Mouse (Mus musculus): ENCODE results near the gene Pold3. TPM values are rescaled to one million over a fixed set of nuclear protein-coding genes. Genes with fewer than 3 reads are reported as not detected.

Pold3 gene
- polyA plus RNA-seq (2016; fragmentation: Nextera tagmentation; extraction: Ambion mirVana): 70.7 and 107 TPM in 2 replicates

GRCm38 (mm10) chr7:100121376-100121789 is at the start of gene Pold3:
Pold3 (minus strand) TSS chr7:100121565.
- peak; percentile 100 for DNase-seq (ENCODE audit: low spot score)
- WGBS: 0% methylated on average over 33 of the region's 33 CpGs
- no peaks in the 10 kb centered on the region for H3K27me3 ChIP-seq (ENCODE audit: insufficient read depth, poor library complexity, severe bottlenecking)

GRCm38 (mm10) chr7:100170756-100171155 is 49.4 kb upstream of the Pold3 start:
- DNase-seq (ENCODE audit: low spot score): no peak
- WGBS: 59% methylated on average over 4 of the region's 4 CpGs
- Histone ChIP-seq H3K27ac (no peak overlapping the region), H3K4me3 (no peak overlapping the region), H3K4me1 (replicated peaks) (no peaks in the 10 kb centered on the region), H3K36me3 (no peaks in the 10 kb centered on the region), H3K27me3 (ENCODE audit: insufficient read depth, poor library complexity, severe bottlenecking) (peaks cover 9% of the 10 kb centered on the region; the same call in 1 of the 2 replicates), H3K9me3 (no peaks in the 10 kb centered on the region)

More at GRCm38 (mm10) chr7:100121376-100121789, at the start of gene Pold3:
- Histone ChIP-seq H3K9me3 (no peaks in the 10 kb centered on the region), H3K4me1 (replicated peaks) (peaks cover 34% of the 10 kb centered on the region), H3K27ac (peak within 1 kb of the TSS; percentile 95), H3K4me3 (peak within 1 kb of the TSS; percentile 86), H3K36me3 (peaks cover 36% of the 10 kb centered on the region)

- H3K27ac ChIP-seq: no peak overlapping the region
- H3K9me3 ChIP-seq: no peaks in the 10 kb centered on the region
- peaks cover 2% of the 10 kb centered on the region; the same call in 1 of the 2 replicates for H3K27me3 ChIP-seq (ENCODE audit: insufficient read depth, poor library complexity, severe bottlenecking)
- H3K36me3 ChIP-seq: no peaks in the 10 kb centered on the region
- H3K4me1 ChIP-seq (replicated peaks): no peaks in the 10 kb centered on the region
- H3K4me3 ChIP-seq: no peak overlapping the region
- no peak for DNase-seq (ENCODE audit: low spot score)
- WGBS: 83% methylated on average over 11 of the region's 11 CpGs
Observed at GRCm38 (mm10) chr7:100168654-100169053, 47.3 kb upstream of the Pold3 start.

- Histone ChIP-seq H3K4me1 (replicated peaks) (peaks cover 15% of the 10 kb centered on the region), H3K9me3 (no peaks in the 10 kb centered on the region), H3K4me3 (no peak overlapping the region), H3K27ac (no peak overlapping the region), H3K27me3 (ENCODE audit: insufficient read depth, poor library complexity, severe bottlenecking) (peaks cover under 1% of the 10 kb centered on the region; the same call in 1 of the 2 replicates), H3K36me3 (no peaks in the 10 kb centered on the region)
- no peak for DNase-seq (ENCODE audit: low spot score)
- WGBS: 93% methylated on average over 4 of the region's 4 CpGs
Observed at GRCm38 (mm10) chr7:100163506-100163905, 42.1 kb upstream of the Pold3 start.

GRCm38 (mm10) chr7:100160006-100160405 is 38.6 kb upstream of the Pold3 start:
- no peaks in the 10 kb centered on the region for H3K36me3 ChIP-seq
- no peak for DNase-seq (ENCODE audit: low spot score)
- H3K27me3 ChIP-seq (ENCODE audit: insufficient read depth, poor library complexity, severe bottlenecking): peaks cover 14% of the 10 kb centered on the region
- 74% methylated on average over 7 of the region's 7 CpGs for WGBS
- H3K9me3 ChIP-seq: no peaks in the 10 kb centered on the region
- peaks cover 15% of the 10 kb centered on the region for H3K4me1 ChIP-seq (replicated peaks)
- H3K4me3 ChIP-seq: peak overlapping the region; percentile 83
- peak overlapping the region; percentile 98 for H3K27ac ChIP-seq

- Histone ChIP-seq H3K27ac (peak within 1 kb of the TSS; percentile 98), H3K4me3 (peak within 1 kb of the TSS; percentile 83), H3K4me1 (replicated peaks) (peaks cover 15% of the 10 kb centered on the region), H3K27me3 (ENCODE audit: insufficient read depth, poor library complexity, severe bottlenecking) (peaks cover 14% of the 10 kb centered on the region), H3K9me3 (no peaks in the 10 kb centered on the region), H3K36me3 (no peaks in the 10 kb centered on the region)
- DNase-seq (ENCODE audit: low spot score): peak; percentile 91
- under 1% methylated on average over 78 of the region's 78 CpGs for whole genome bisulfite sequencing
Observed at GRCm38 (mm10) chr7:100159105-100159841, 37.9 kb upstream of the Pold3 start, which contains the start of gene Lipt2. Lipt2 (plus strand) TSS chr7:100159277.

GRCm38 (mm10) chr7:100157669-100158068 is 36.3 kb upstream of the Pold3 start:
- DNase-seq (ENCODE audit: low spot score): no peak
- Histone ChIP-seq H3K36me3 (no peaks in the 10 kb centered on the region), H3K9me3 (no peaks in the 10 kb centered on the region), H3K27me3 (ENCODE audit: insufficient read depth, poor library complexity, severe bottlenecking) (peaks cover 14% of the 10 kb centered on the region), H3K4me3 (no peak overlapping the region), H3K27ac (no peak overlapping the region), H3K4me1 (replicated peaks) (peaks cover 15% of the 10 kb centered on the region)
- 82% methylated on average over 4 of the region's 4 CpGs for WGBS

- no peak overlapping the region for H3K4me3 ChIP-seq
- no peak for DNase-seq (ENCODE audit: low spot score)
- H3K36me3 ChIP-seq: no peaks in the 10 kb centered on the region
- WGBS: 82% methylated on average over 11 of the region's 11 CpGs
- no peaks in the 10 kb centered on the region for H3K9me3 ChIP-seq
- no peaks in the 10 kb centered on the region for H3K27me3 ChIP-seq (ENCODE audit: insufficient read depth, poor library complexity, severe bottlenecking)
- no peaks in the 10 kb centered on the region; the same call in 1 of the 2 replicates for H3K4me1 ChIP-seq (replicated peaks)
- H3K27ac ChIP-seq: no peak overlapping the region
Observed at GRCm38 (mm10) chr7:100150626-100151025, 29.3 kb upstream of the Pold3 start.

GRCm38 (mm10) chr7:100150086-100150485 is 28.7 kb upstream of the Pold3 start:
- 61% methylated on average over 10 of the region's 10 CpGs for WGBS
- Histone ChIP-seq H3K4me1 (replicated peaks) (no peaks in the 10 kb centered on the region; the same call in 1 of the 2 replicates), H3K9me3 (no peaks in the 10 kb centered on the region), H3K36me3 (no peaks in the 10 kb centered on the region), H3K27me3 (ENCODE audit: insufficient read depth, poor library complexity, severe bottlenecking) (no peaks in the 10 kb centered on the region), H3K4me3 (no peak overlapping the region), H3K27ac (no peak overlapping the region)
- DNase-seq (ENCODE audit: low spot score): no peak

GRCm38 (mm10) chr7:100148586-100148985 is 27.2 kb upstream of the Pold3 start:
- DNase-seq (ENCODE audit: low spot score): no peak
- no peaks in the 10 kb centered on the region for H3K36me3 ChIP-seq
- H3K4me1 ChIP-seq (replicated peaks): no peaks in the 10 kb centered on the region; the same call in 1 of the 2 replicates
- 89% methylated on average over 4 of the region's 4 CpGs for WGBS
- H3K27me3 ChIP-seq (ENCODE audit: insufficient read depth, poor library complexity, severe bottlenecking): no peaks in the 10 kb centered on the region
- H3K27ac ChIP-seq: no peak overlapping the region
- H3K4me3 ChIP-seq: no peak overlapping the region
- no peaks in the 10 kb centered on the region for H3K9me3 ChIP-seq

GRCm38 (mm10) chr7:100140591-100140990 is 19.2 kb upstream of the Pold3 start:
- no peak overlapping the region for H3K4me3 ChIP-seq
- H3K27ac ChIP-seq: no peak overlapping the region
- DNase-seq (ENCODE audit: low spot score): no peak
- H3K36me3 ChIP-seq: no peaks in the 10 kb centered on the region
- 0 out of 2 replicates have a peak, but pooled peaks cover 4% of the 10 kb centered on the region for H3K9me3 ChIP-seq
- no peaks in the 10 kb centered on the region for H3K4me1 ChIP-seq (replicated peaks)
- no peaks in the 10 kb centered on the region for H3K27me3 ChIP-seq (ENCODE audit: insufficient read depth, poor library complexity, severe bottlenecking)
- WGBS: 68% methylated on average over 1 of the region's 1 CpGs

- 95% methylated on average over 4 of the region's 4 CpGs for WGBS
- no peaks in the 10 kb centered on the region for H3K27me3 ChIP-seq (ENCODE audit: insufficient read depth, poor library complexity, severe bottlenecking)
- H3K36me3 ChIP-seq: no peaks in the 10 kb centered on the region
- no peaks in the 10 kb centered on the region for H3K4me1 ChIP-seq (replicated peaks)
- no peak overlapping the region for H3K4me3 ChIP-seq
- no peak overlapping the region for H3K27ac ChIP-seq
- H3K9me3 ChIP-seq: 0 out of 2 replicates have a peak, but pooled peaks cover 4% of the 10 kb centered on the region
- DNase-seq (ENCODE audit: low spot score): no peak
Observed at GRCm38 (mm10) chr7:100138075-100138474, 16.7 kb upstream of the Pold3 start.

- Histone ChIP-seq H3K27me3 (ENCODE audit: insufficient read depth, poor library complexity, severe bottlenecking) (no peaks in the 10 kb centered on the region), H3K9me3 (no peaks in the 10 kb centered on the region), H3K36me3 (no peaks in the 10 kb centered on the region), H3K4me1 (replicated peaks) (peaks cover 3% of the 10 kb centered on the region; the same call in 1 of the 2 replicates), H3K4me3 (no peak overlapping the region), H3K27ac (no peak overlapping the region)
- WGBS: 83% methylated on average over 9 of the region's 9 CpGs
- no peak for DNase-seq (ENCODE audit: low spot score)
Observed at GRCm38 (mm10) chr7:100137038-100137437, 15.7 kb upstream of the Pold3 start.
